Mouse (Mus musculus): ENCODE measurements around the gene Olfr1087. TPM values are rescaled to one million over a fixed set of nuclear protein-coding genes. Genes with fewer than 3 reads are reported as not detected.
"Not testable (repeated sequence)": the region's sequence is repeated elsewhere in the genome, so short reads cannot be mapped to it uniquely, and the experiment has no call there.

The Olfr1087 gene
- not detected in 2 replicates for polyA plus RNA-seq (2015; fragmentation: Nextera tagmentation; extraction: Ambion mirVana)

DNA sequence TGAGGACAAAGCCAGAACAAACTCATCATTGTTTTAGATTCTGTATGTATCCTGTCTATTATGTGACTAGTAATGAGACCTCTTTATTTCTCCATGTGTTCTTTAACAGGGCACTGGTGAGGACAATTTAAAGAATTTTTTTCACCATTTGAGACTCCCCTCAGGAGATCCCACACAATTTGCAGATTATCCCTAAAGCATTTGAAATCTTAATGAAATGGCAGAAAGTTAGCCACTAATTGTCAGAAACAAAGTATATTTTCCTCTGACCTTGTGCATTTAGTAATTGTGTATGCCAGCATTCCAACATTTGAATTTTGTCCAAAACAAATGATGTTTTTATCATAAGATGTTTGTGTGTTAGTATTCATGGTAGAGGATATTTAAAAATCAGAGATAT, at the start of gene Olfr1087:
Gene Olfr1087 (minus strand): TSS at position 101 of the 400 bp plus-strand sequence.
- Histone ChIP-seq H3K36me3 (no peaks in the 10 kb centered on the region), H3K27me3 (replicated peaks) (no peaks in the 10 kb centered on the region), H3K9ac (replicated peaks) (no peak within 1 kb of the TSS), H3K4me1 (no peaks in the 10 kb centered on the region), H3K9me3 (replicated peaks) (no peaks in the 10 kb centered on the region), H3K4me2 (no peak within 1 kb of the TSS), H3K4me3 (replicated peaks) (no peak within 1 kb of the TSS), H3K27ac (replicated peaks) (no peak within 1 kb of the TSS)
- ATAC-seq (ENCODE audit: low FRiP score) = no peak

GRCm38 (mm10) chr2:86733601-86734000, 35.4 kb upstream of the Olfr1087 start, which contains the start of gene Olfr1089:
Gene Olfr1089 (minus strand): TSS chr2:86733701.
- H3K27me3 ChIP-seq (replicated peaks) = no peaks in the 10 kb centered on the region
- no peak within 1 kb of the TSS for H3K27ac ChIP-seq (replicated peaks)
- no peak for ATAC-seq (ENCODE audit: low FRiP score)
- H3K4me1 ChIP-seq = no peaks in the 10 kb centered on the region
- H3K4me3 ChIP-seq (replicated peaks) = no peak within 1 kb of the TSS
- no peaks in the 10 kb centered on the region for H3K36me3 ChIP-seq
- H3K4me2 ChIP-seq = no peak within 1 kb of the TSS
- no peaks in the 10 kb centered on the region for H3K9me3 ChIP-seq (replicated peaks)
- H3K9ac ChIP-seq (replicated peaks) = no peak within 1 kb of the TSS

- no peaks in the 10 kb centered on the region for H3K9me3 ChIP-seq (replicated peaks)
- no peaks in the 10 kb centered on the region for H3K4me1 ChIP-seq
- 77% methylated on average over 2 of the region's 2 CpGs for WGBS
- H3K4me3 ChIP-seq (replicated peaks) = no peak within 1 kb of the TSS
- no peak within 1 kb of the TSS for H3K9ac ChIP-seq (replicated peaks)
- no peak within 1 kb of the TSS for H3K4me2 ChIP-seq
- H3K27ac ChIP-seq (replicated peaks) = no peak within 1 kb of the TSS
- no peak for ATAC-seq (ENCODE audit: low FRiP score)
- H3K36me3 ChIP-seq = no peaks in the 10 kb centered on the region
- H3K27me3 ChIP-seq (replicated peaks) = no peaks in the 10 kb centered on the region
Measured at GRCm38 (mm10) chr2:86679992-86680391, 18.2 kb downstream of the Olfr1087 start, which contains the start of gene Olfr1086. Gene Olfr1086 (minus strand): TSS chr2:86680092.

DNA sequence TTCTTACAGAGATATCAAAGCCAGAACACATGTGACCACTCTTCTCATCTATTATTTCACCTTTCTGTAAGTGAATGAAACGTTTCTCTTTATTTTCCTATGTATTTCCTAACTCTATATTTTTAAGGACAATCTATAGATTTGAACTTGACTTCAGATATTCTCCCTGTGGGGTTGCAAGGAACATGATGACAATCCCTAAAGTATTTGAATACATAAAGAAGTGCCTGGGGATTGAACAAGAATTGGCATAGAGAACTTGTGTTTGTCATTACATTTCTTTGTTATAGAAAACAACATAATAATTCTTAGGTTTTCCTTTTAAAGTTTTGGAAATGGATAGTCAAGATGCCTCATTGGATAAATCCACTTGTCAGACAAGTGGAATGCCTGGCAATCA, 36.3 kb downstream of the Olfr1087 start, which contains the start of gene Olfr1085:
Gene Olfr1085 (minus strand): TSS at position 101 of the 400 bp plus-strand sequence.
- WGBS = 33% methylated on average over 1 of the region's 1 CpGs
- no peaks in the 10 kb centered on the region for H3K27me3 ChIP-seq (replicated peaks)
- H3K9me3 ChIP-seq (replicated peaks) = no peaks in the 10 kb centered on the region
- no peak within 1 kb of the TSS for H3K4me2 ChIP-seq
- H3K27ac ChIP-seq (replicated peaks) = no peak within 1 kb of the TSS
- no peaks in the 10 kb centered on the region for H3K4me1 ChIP-seq
- no peak for ATAC-seq (ENCODE audit: low FRiP score)
- no peaks in the 10 kb centered on the region for H3K36me3 ChIP-seq
- H3K9ac ChIP-seq (replicated peaks) = no peak within 1 kb of the TSS
- no peak within 1 kb of the TSS for H3K4me3 ChIP-seq (replicated peaks)

DNA sequence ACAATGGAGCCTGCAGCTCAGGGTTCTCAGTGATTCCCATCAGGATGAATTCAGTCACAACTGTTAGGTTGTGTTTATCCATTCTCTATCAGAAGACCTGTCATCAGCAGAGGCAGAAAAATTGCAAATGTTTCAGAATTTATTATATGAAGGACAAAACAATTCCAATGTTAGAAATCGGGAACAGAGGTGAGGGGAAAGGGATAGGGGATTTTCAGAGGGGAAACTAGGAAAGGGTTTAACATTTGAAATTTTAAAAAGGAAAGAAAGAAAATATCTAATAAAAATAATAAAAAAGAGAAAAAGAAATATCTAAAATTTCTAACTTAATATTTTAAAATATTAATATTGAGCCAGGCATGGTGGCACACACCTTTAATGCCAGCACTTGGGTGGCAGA, 58.6 kb downstream of the Olfr1087 start, which contains the start of gene Olfr1084:
Gene Olfr1084 (minus strand): TSS at position 101 of the 400 bp plus-strand sequence.
- not testable (repeated sequence) for H3K4me3 ChIP-seq (replicated peaks); H3K9ac ChIP-seq (replicated peaks); H3K4me2 ChIP-seq; H3K27ac ChIP-seq (replicated peaks); ATAC-seq (ENCODE audit: low FRiP score); H3K27me3 ChIP-seq (replicated peaks); H3K9me3 ChIP-seq (replicated peaks); H3K36me3 ChIP-seq; H3K4me1 ChIP-seq
- WGBS = 86% methylated on average over 1 of the region's 1 CpGs

Other genes with a start within 250 kb of the Olfr1087 start
- gene Olfr1065, start 247.8 kb downstream of the Olfr1087 start, polyA plus RNA-seq (2015; fragmentation: Nextera tagmentation; extraction: Ambion mirVana) = not detected in 2 replicates
- not detected in 2 replicates for gene Olfr1066, start 242.1 kb downstream of the Olfr1087 start, polyA plus RNA-seq (2015; fragmentation: Nextera tagmentation; extraction: Ambion mirVana)
- not detected in 2 replicates for gene Olfr228, start 211.0 kb downstream of the Olfr1087 start, polyA plus RNA-seq (2015; fragmentation: Nextera tagmentation; extraction: Ambion mirVana)
- not detected in 2 replicates for gene Olfr1076, start 189.9 kb downstream of the Olfr1087 start, polyA plus RNA-seq (2015; fragmentation: Nextera tagmentation; extraction: Ambion mirVana)
- gene Olfr1079, start 155.9 kb downstream of the Olfr1087 start, polyA plus RNA-seq (2015; fragmentation: Nextera tagmentation; extraction: Ambion mirVana) = not detected in 2 replicates
- not detected in 2 replicates for gene Olfr1080, start 140.2 kb downstream of the Olfr1087 start, polyA plus RNA-seq (2015; fragmentation: Nextera tagmentation; extraction: Ambion mirVana)
- gene Olfr1082, start 99.4 kb downstream of the Olfr1087 start, polyA plus RNA-seq (2015; fragmentation: Nextera tagmentation; extraction: Ambion mirVana) = not detected in 2 replicates
- gene Olfr1084, start 58.7 kb downstream of the Olfr1087 start, polyA plus RNA-seq (2015; fragmentation: Nextera tagmentation; extraction: Ambion mirVana) = not detected in 2 replicates
- gene Olfr1085, start 36.4 kb downstream of the Olfr1087 start, polyA plus RNA-seq (2015; fragmentation: Nextera tagmentation; extraction: Ambion mirVana) = not detected in 2 replicates
- not detected in 2 replicates for gene Olfr1086, start 18.3 kb downstream of the Olfr1087 start, polyA plus RNA-seq (2015; fragmentation: Nextera tagmentation; extraction: Ambion mirVana)
- not detected in 2 replicates for gene Olfr1089, start 35.3 kb upstream of the Olfr1087 start, polyA plus RNA-seq (2015; fragmentation: Nextera tagmentation; extraction: Ambion mirVana)
- not detected in 2 replicates for gene Olfr1090, start 60.6 kb upstream of the Olfr1087 start, polyA plus RNA-seq (2015; fragmentation: Nextera tagmentation; extraction: Ambion mirVana)
- gene Olfr1093, start 84.1 kb upstream of the Olfr1087 start, polyA plus RNA-seq (2015; fragmentation: Nextera tagmentation; extraction: Ambion mirVana) = not detected in 2 replicates
- gene Olfr141, start 111.6 kb upstream of the Olfr1087 start, polyA plus RNA-seq (2015; fragmentation: Nextera tagmentation; extraction: Ambion mirVana) = not detected in 2 replicates
- gene Olfr1094, start 126.3 kb upstream of the Olfr1087 start, polyA plus RNA-seq (2015; fragmentation: Nextera tagmentation; extraction: Ambion mirVana) = not detected in 2 replicates
- gene Olfr1095, start 153.3 kb upstream of the Olfr1087 start, polyA plus RNA-seq (2015; fragmentation: Nextera tagmentation; extraction: Ambion mirVana) = not detected in 2 replicates
- not detected in 2 replicates for gene Gm13723, start 176.4 kb upstream of the Olfr1087 start, polyA plus RNA-seq (2015; fragmentation: Nextera tagmentation; extraction: Ambion mirVana)
- not detected in 2 replicates for gene Olfr1097, start 193.8 kb upstream of the Olfr1087 start, polyA plus RNA-seq (2015; fragmentation: Nextera tagmentation; extraction: Ambion mirVana)
- not detected in 2 replicates for gene Olfr1098, start 226.2 kb upstream of the Olfr1087 start, polyA plus RNA-seq (2015; fragmentation: Nextera tagmentation; extraction: Ambion mirVana)

Data from neural tube, embryonic 15.5 days (tissue).